Mouse (Mus musculus) stomach, postnatal 0 days (tissue): ENCODE measurements at regions not wholly inside any gene's neighbourhood (a gene's known extent, or its start where the extent isn't known, plus 50 kb on each side); places are given as distances from the start of the nearest gene placed in this dataset.

ENCODE experiments used
- CTCF ChIP-seq: IDR thresholded peaks from 2 replicates; pipeline ENCODE4 v1.5.1; 2016; ENCODE audit warnings: antibody characterized with exemption, low read depth, mild to moderate bottlenecking, moderate library complexity
- EP300 ChIP-seq: optimal IDR thresholded peaks from 2 replicates; pipeline ENCODE3; 2016; ENCODE audit warnings: antibody characterized with exemption

- TF ChIP-seq EP300 (no peak), CTCF (no peak)
Measured at GRCm38 (mm10) chr6:116854029-116854428, 137.3 kb upstream of the Tmem72 start.
